Mouse (Mus musculus) activated CD4-positive, CD25-positive, alpha-beta regulatory T cell, adult 4 months (primary cell): ENCODE results near the gene Thap2. TPM values are rescaled to one million over a fixed set of nuclear protein-coding genes. Genes with fewer than 3 reads are reported as not detected.

Source experiments
- ATAC-seq: one replicate; pipeline ENCODE4 v1.8.0; 2017
- polyA plus RNA-seq, 2 experiments: library from polyadenylated mRNA; unstranded; fragments of 100-300 nt; shearing (Covaris generic); gene quantifications; one replicate each; pipeline ENCODE4 v1.2.1; 2017

The Thap2 gene
- polyA plus RNA-seq, 2 experiments from 2014 or later = 12.8 to 13.7 TPM

DNA sequence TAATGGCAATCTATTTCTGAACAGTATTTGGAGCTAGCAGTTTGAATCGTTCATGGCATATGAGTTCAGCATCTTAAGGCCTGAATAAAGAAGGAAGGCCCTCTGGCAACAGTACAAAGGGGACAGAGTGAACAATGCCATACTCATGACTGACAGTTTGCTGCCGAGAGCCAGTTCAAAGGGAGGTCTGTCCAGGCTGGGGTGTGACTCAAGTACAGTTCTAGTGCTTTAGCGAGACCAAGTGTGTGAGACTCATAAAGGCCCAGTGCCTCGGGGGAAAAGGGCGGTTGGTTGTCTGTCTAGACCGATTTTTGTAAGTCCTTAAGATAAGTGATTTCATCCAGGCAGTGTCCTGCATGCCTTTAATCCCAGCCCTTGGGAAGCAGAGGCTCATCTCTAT lies 29.7 kb downstream of the Thap2 start:
- ATAC-seq = no peak

GRCm38 (mm10) chr10:115350810-115351397 lies 33.3 kb downstream of the Thap2 start:
- no peak for ATAC-seq

DNA sequence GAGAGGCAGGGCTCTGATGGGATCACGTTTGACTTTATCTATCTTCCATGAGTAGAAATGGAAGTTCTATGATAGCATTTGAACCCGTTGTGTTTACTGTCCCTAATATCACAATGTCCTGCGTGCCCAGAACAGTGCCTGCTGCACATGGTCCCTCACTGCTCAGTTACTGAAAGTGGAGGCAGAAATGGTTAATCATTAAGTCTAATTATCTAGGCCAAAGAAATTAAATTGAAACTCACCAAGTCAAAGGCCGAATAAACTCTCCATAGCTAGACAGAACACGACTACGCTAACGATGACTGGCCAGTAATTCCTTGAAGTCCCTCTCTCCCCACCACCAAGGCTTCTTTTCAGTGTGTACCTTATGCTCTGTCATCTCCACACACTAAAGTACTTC lies 34.7 kb downstream of the Thap2 start:
- ATAC-seq = no peak

- no peak for ATAC-seq
Measured at GRCm38 (mm10) chr10:115349029-115349428, 35.2 kb downstream of the Thap2 start.

- no peak for ATAC-seq
Measured at GRCm38 (mm10) chr10:115348131-115348530, 36.1 kb downstream of the Thap2 start.

- ATAC-seq = no peak
Measured at GRCm38 (mm10) chr10:115346444-115346843, 37.8 kb downstream of the Thap2 start.

GRCm38 (mm10) chr10:115342771-115343425 lies 41.3 kb downstream of the Thap2 start:
- ATAC-seq = no peak

DNA sequence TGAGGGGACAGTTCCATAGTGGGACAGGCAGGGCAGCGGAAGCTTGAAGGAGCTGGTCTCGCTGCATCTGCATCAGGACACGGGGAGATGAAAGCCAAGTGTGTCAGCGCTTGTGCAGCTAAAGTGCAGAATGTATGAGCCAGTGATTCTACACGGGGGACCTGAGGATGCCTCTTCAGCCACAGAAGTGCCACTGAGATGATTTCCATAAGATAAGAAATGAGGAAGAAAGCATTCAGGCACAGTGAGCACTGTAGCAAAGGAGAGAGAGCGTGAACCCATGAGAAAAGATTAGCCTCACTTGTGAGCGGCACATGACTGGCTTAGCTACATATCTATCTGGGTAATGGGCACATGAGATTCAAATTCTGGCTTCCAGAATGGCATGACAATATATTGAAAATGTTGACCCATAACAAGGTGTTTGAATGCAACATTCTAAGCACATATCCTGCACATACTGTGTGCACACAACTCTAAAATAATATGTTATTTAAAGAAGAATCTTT lies 44.4 kb downstream of the Thap2 start:
- ATAC-seq = no peak

DNA sequence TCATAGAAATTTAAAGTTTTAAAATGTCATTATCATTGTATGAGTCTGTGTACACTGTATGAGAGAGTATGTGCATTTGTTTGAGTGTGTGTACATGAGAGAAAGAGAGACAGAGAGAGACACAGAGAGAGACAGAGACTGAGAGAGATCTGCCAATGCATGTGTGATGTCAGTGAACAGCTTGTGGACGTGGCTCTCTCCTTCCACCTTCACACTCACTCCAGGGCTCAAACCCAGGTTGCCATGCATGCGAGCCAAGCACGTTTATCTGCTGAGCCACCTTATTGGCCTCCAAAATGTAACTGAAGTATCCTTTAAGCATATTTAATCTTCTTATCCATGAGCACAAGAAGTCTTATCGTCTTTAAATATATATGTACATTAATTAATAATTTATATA lies 47.3 kb downstream of the Thap2 start:
- no peak for ATAC-seq

DNA sequence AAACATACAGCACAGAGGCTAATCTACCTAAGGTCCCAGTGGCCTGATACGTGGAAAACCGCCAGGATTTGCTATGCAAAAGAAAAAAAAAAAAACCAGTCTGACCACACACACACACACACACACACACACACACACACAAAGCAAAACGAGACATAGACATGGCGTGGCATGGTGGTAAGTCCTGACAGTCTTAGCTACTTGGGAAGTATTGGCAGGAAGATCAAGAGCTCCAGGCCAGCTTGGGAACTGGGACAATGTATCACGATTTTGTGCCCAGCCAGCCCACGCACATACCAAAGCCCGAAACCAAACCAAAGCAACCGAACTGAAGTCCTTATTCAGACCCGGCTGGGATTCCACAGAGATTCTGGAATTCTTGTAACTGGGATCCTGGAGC lies 50.7 kb downstream of the Thap2 start:
- no peak for ATAC-seq

GRCm38 (mm10) chr10:115332997-115333396 lies 51.2 kb downstream of the Thap2 start:
- ATAC-seq = peak; percentile 9

DNA sequence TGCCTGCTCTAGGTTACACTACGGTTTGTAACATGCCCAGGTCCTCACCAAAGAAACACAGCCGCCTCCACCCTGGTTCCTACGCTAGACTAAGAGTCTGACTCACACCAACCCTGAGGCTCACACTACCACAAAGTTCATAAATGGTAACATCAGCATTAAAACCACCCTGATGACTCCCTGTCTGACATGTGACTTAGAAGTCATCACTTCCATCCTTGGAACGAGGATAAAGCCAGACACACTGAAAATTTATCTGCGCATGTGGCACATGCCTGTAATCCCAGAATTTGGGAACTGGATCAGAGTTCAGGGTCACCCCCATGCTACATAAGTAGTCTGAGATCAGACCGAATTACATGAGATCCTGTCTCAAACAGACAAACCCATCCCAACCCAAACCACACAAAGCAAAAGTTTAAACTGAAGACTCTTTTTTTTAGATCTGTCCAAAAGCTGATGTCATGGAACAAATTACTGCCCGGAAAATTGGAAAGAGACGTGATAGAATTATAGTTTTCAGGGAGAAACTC lies 51.8 kb downstream of the Thap2 start:
- ATAC-seq = peak; percentile 74

- no peak for ATAC-seq
Measured at GRCm38 (mm10) chr10:115329010-115329530, 55.2 kb downstream of the Thap2 start.

DNA sequence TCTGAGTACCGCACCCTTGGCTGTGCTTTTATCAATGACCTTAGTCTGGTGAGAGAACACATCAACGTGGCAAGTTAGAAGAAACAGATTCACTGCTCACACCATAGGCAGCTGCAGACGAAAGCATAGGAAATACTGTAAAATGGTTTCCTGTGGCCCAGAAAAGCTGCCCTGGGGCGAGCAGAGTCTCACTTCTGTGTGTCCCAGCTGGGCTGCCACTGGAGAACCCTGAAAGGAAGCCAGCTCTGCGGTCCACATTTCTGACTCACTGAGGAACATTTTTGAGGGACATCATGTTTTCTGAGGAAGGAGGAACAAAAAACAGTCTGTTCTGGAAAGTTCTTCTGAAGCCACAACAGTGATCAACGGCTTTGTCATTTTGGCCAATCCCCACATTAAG lies 55.7 kb downstream of the Thap2 start:
- ATAC-seq = peak; percentile 20

- ATAC-seq = peak; percentile 89
Measured at GRCm38 (mm10) chr10:115323295-115323694, 60.9 kb downstream of the Thap2 start.

GRCm38 (mm10) chr10:115321317-115322035 lies 62.8 kb downstream of the Thap2 start:
- no peak for ATAC-seq

Other genes starting within 250 kb of the Thap2 start
- not detected for gene Tph2, start 199.4 kb downstream of the Thap2 start, polyA plus RNA-seq
- 100 to 1,000 TPM in 1 of 2 experiments, 10 to 100 TPM in 1; 87.7 to 108 TPM for gene Tbc1d15, start 133.0 kb downstream of the Thap2 start, polyA plus RNA-seq
- gene Rab21, start 68.8 kb downstream of the Thap2 start, polyA plus RNA-seq = 10 to 100 TPM; 21.3 to 26.2 TPM
- 10 to 100 TPM; 41.0 to 44.7 TPM for gene Tmem19, start 21.9 kb downstream of the Thap2 start, polyA plus RNA-seq
- 10 to 100 TPM; 23.2 to 35.4 TPM for gene Zfc3h1, start 516 bp upstream of the Thap2 start, polyA plus RNA-seq
- not detected for gene A930009A15Rik, start 185.5 kb upstream of the Thap2 start, polyA plus RNA-seq
- gene Lgr5, start 203.3 kb upstream of the Thap2 start, polyA plus RNA-seq = under 1 TPM in 1 of 2 experiments, not detected in 1; 0.09 TPM